In genomic region chr16:11143706-11144483, GRCm38 (mm10) we compare ENCODE assay signal across 7 mouse cellular contexts. TPM values are rescaled to one million over a fixed set of nuclear protein-coding genes. Genes with fewer than 3 reads are reported as not detected.
A peak's percentile ranks its signal among the peaks of the same experiment; 100 is the strongest.
DNase-seq lines count a peak whose midpoint lies in the region; ATAC-seq and TF ChIP-seq lines count a peak whose summit lies in the region.
"Not testable (repeated sequence)": the region's sequence is repeated elsewhere in the genome, so short reads cannot be mapped to it uniquely, and the experiment has no call there.

No protein-coding gene starts in this region.

- H3K9ac ChIP-seq in stomach, postnatal 0 days (ENCODE audit: low read length): not testable (repeated sequence)

- peak; percentile 99 for DNase-seq in adrenal gland, adult 8-10 months
- peak; percentile 29 for DNase-seq in embryo, embryonic 10.5 days (ENCODE audit: low spot score)
- DNase-seq in heart, adult 18-20 months: peak; percentile 98 to 100
- peak; percentile 100 for DNase-seq in kidney, postnatal 14 days
- DNase-seq in left cerebral cortex, postnatal 10 days (ENCODE audit: extremely low spot score in 1 of 2, low spot score in 2 of 2): peak; percentile 98 to 100
- peak; percentile 100 for DNase-seq in natural killer cell, adult 2 months (ENCODE audit: low spot score in 2 of 2)
- peak; percentile 30 for DNase-seq in stomach, postnatal 0 days (ENCODE audit: low spot score)

- not testable (repeated sequence) for H3K4me3 ChIP-seq in stomach, postnatal 0 days (ENCODE audit: low read depth, low read length)

- not testable (repeated sequence) for H3K4me2 ChIP-seq in stomach, postnatal 0 days (replicated peaks; ENCODE audit: low read depth)

- H3K27ac ChIP-seq in stomach, postnatal 0 days (replicated peaks): not testable (repeated sequence)

- not testable (repeated sequence) for H3K9me3 ChIP-seq in stomach, postnatal 0 days (ENCODE audit: control insufficient read depth, low read length)

- H3K27me3 ChIP-seq in stomach, postnatal 0 days (ENCODE audit: control insufficient read depth, insufficient read depth, low read length): not testable (repeated sequence)

- TF ChIP-seq CTCF in stomach, postnatal 0 days (IDR thresholded peaks at IDR 0.05; ENCODE audit: low read depth): not testable (repeated sequence)

- 26% methylated on average over 54 of the region's 56 CpGs for WGBS in stomach, postnatal 0 days

- TF ChIP-seq EP300 in stomach, postnatal 0 days (optimal IDR thresholded peaks at IDR 0.05): not testable (repeated sequence)

- not testable (repeated sequence) for H3K4me1 ChIP-seq in stomach, postnatal 0 days (replicated peaks; ENCODE audit: control insufficient read depth, insufficient read depth)

- not testable (repeated sequence) for ATAC-seq in stomach, postnatal 0 days (ENCODE audit: low FRiP score, low TSS enrichment)

- H3K36me3 ChIP-seq in stomach, postnatal 0 days (ENCODE audit: control insufficient read depth, insufficient read depth, low read length): peaks cover 20% of the 10 kb centered on the region

- intact Hi-C loops in left cerebral cortex, postnatal 10 days (cut with DNase I): not testable (repeated sequence)

RNA-seq across cellular contexts. Expression of gene Txndc11, which starts 9.4 kb away (rescaled TPM):
- total RNA-seq in adrenal gland, adult 8-10 months (2022): 10 to 100 TPM; 41.3 to 57.6 (median 46.8) TPM
- 10 to 100 TPM; 13.6 to 14.0 TPM for total RNA-seq in heart, adult 18-20 months (2021)
- total RNA-seq in left cerebral cortex, postnatal 10 days (2021): 10 to 100 TPM; 37.1 to 38.7 TPM
- polyA plus RNA-seq in stomach, postnatal 0 days (2015; fragmentation: Nextera tagmentation; extraction: Ambion mirVana): 27.5 and 29.2 TPM in 2 replicates

RNA-seq across cellular contexts. Expression of gene Zc3h7a, which starts 32.3 kb away (rescaled TPM):
- 100 to 1,000 TPM in 2 of 4 experiments, 10 to 100 TPM in 2; 62.7 to 123 (median 96.4) TPM for total RNA-seq in adrenal gland, adult 8-10 months (2022)
- 10 to 100 TPM; 20.8 to 29.1 TPM for total RNA-seq in heart, adult 18-20 months (2021)
- 10 to 100 TPM; 60.9 to 66.2 TPM for total RNA-seq in left cerebral cortex, postnatal 10 days (2021)
- polyA plus RNA-seq in stomach, postnatal 0 days (2015; fragmentation: Nextera tagmentation; extraction: Ambion mirVana): 36.7 and 37.4 TPM in 2 replicates

RNA-seq across cellular contexts. Expression of gene Rsl1d1, which starts 59.2 kb away (rescaled TPM):
- total RNA-seq in adrenal gland, adult 8-10 months (2022): 10 to 100 TPM; 70.7 to 71.9 (median 71.3) TPM
- 10 to 100 TPM; 52.7 to 58.3 TPM for total RNA-seq in heart, adult 18-20 months (2021)
- total RNA-seq in left cerebral cortex, postnatal 10 days (2021): 10 to 100 TPM; 58.9 to 63.1 TPM
- polyA plus RNA-seq in stomach, postnatal 0 days (2015; fragmentation: Nextera tagmentation; extraction: Ambion mirVana): 90.4 and 91.7 TPM in 2 replicates

Comparison
In these comparisons a context has a peak if more than half of its experiments do, and no peak if none do; other contexts are left out.
1. DNase-seq: peak in every context shown above with its lines; median percentile 100 in kidney, postnatal 14 days; 100 in natural killer cell, adult 2 months; 99 in adrenal gland, adult 8-10 months; 99 in heart, adult 18-20 months; 99 in left cerebral cortex, postnatal 10 days; 30 in stomach, postnatal 0 days; 29 in embryo, embryonic 10.5 days.